Mouse (Mus musculus): Measurements from ENCODE around the gene Bcl10.

GRCm38 (mm10) chr3:145953411-145953810 lies 30.8 kb downstream of the Bcl10 start:
- TF ChIP-seq CTCF (IDR thresholded peaks at IDR 0.05; ENCODE audit: low read depth), result no peak
- TF ChIP-seq EP300 (IDR thresholded peaks at IDR 0.05; ENCODE audit: low read depth), result no peak

All from heart, postnatal 0 days (tissue).